Mouse (Mus musculus) liver, embryonic 13.5 days (tissue): ENCODE results near the gene Dnajb14. TPM values are rescaled to one million over a fixed set of nuclear protein-coding genes. Genes with fewer than 3 reads are reported as not detected.
"Not testable (repeated sequence)": the region's sequence is repeated elsewhere in the genome, so short reads cannot be mapped to it uniquely, and the experiment has no call there.

ENCODE experiments used
- ATAC-seq: fragments of 200-750 bp; cut with Nextera tagmentation; 2 replicates; pipeline ENCODE4 v1.8.0; 2017; ENCODE audit warnings: low read depth, mild to moderate bottlenecking, moderate number of reproducible peaks, moderate library complexity
- DNase-seq: peaks from one replicate; pipeline ENCODE4 v3.0.0; 2022
- H3K27ac ChIP-seq: fragments of 300-500 bp; sonication (generic); 2 replicates; pipeline ENCODE4 v1.5.1; 2015; ENCODE audit warnings: moderate library complexity, mild to moderate bottlenecking, inconsistent platforms
- H3K27me3 ChIP-seq: fragments of 300-500 bp; sonication (generic); 2 replicates; pipeline ENCODE4 v1.6.1; 2015; ENCODE audit warnings: mild to moderate bottlenecking, inconsistent platforms
- H3K36me3 ChIP-seq: fragments of 300-500 bp; sonication (generic); 2 replicates; pipeline ENCODE4 v1.6.1; 2015; ENCODE audit warnings: mild to moderate bottlenecking, inconsistent platforms
- H3K4me1 ChIP-seq: fragments of 300-500 bp; sonication (generic); replicated peaks from 2 replicates; pipeline ENCODE4 v1.6.1; 2015; ENCODE audit warnings: inconsistent platforms
- H3K4me2 ChIP-seq: fragments of 300-500 bp; sonication (generic); 2 replicates; pipeline ENCODE4 v1.6.1; 2015; ENCODE audit warnings: inconsistent platforms, mild to moderate bottlenecking, moderate library complexity
- H3K4me3 ChIP-seq: fragments of 300-500 bp; sonication (generic); replicated peaks from 2 replicates; pipeline ENCODE4 v1.5.1; 2015; ENCODE audit warnings: mild to moderate bottlenecking, inconsistent platforms
- H3K9ac ChIP-seq: fragments of 300-500 bp; sonication (generic); 2 replicates; pipeline ENCODE4 v1.6.1; 2015; ENCODE audit warnings: mild to moderate bottlenecking, inconsistent platforms
- H3K9me3 ChIP-seq: fragments of 300-500 bp; sonication (generic); replicated peaks from 2 replicates; pipeline ENCODE4 v1.6.1; 2016; ENCODE audit warnings: inconsistent platforms
- WGBS: fragments of 180-500 bp; shearing (Covaris S2); methylation state at CpG from one replicate; pipeline ENCODE4 v1.1.7; 2015; ENCODE audit not compliant: insufficient replicate concordance; 5-methylcytosine and 5-hydroxymethylcytosine counted together
- polyA plus RNA-seq: library from polyadenylated mRNA; unstranded; fragments of >200 nt; fragmentation: Nextera tagmentation; extraction: Ambion mirVana; gene quantifications from 2 replicates; pipeline ENCODE4 v1.2.1, GENCODE M21; 2015

Gene Dnajb14
- polyA plus RNA-seq, 1 experiment from 2014 or later: 5.7 TPM

GRCm38 (mm10) chr3:137955560-137956081, 88.1 kb downstream of the Dnajb14 start:
- WGBS: 12% methylated on average over 16 of the region's 16 CpGs
- H3K4me2 ChIP-seq: peak overlapping the region; percentile 61
- peak overlapping the region; percentile 55 for H3K9ac ChIP-seq
- ATAC-seq (no peak), DNase-seq (no peak)
- peak overlapping the region; percentile 19 for H3K4me3 ChIP-seq
- H3K27me3 ChIP-seq: no peaks in the 10 kb centered on the region
- peaks cover 4% of the 10 kb centered on the region for H3K36me3 ChIP-seq
- peaks cover 85% of the 10 kb centered on the region for H3K4me1 ChIP-seq
- H3K9me3 ChIP-seq: no peaks in the 10 kb centered on the region
- peak overlapping the region; percentile 74 for H3K27ac ChIP-seq

DNA sequence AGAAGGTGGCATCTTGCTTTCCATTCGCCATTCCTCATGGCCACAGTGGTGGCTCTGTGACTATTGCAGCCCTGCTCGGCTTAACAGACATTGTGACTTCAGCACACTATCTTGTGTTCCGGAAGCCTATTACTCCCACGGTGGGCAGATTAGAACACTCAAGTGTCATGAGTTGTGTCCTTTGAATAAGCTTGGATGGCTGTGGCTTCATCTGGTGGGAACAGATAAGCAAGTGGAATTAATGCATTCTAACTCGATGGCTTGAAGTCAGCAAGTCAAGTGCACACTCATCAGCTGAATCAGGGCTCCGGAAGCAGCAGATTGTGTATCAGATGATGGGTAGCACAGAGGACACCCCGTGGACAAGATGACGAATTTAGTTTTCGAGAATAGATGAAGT, 90.4 kb downstream of the Dnajb14 start:
- Histone ChIP-seq H3K4me2 (peak overlapping the region; percentile 52), H3K9me3 (no peaks in the 10 kb centered on the region), H3K4me3 (no peak overlapping the region; the same call in 1 of the 2 replicates), H3K9ac (peak overlapping the region; percentile 57), H3K4me1 (peaks cover 80% of the 10 kb centered on the region), H3K27ac (peak overlapping the region; percentile 88), H3K27me3 (no peaks in the 10 kb centered on the region), H3K36me3 (peaks cover 15% of the 10 kb centered on the region)
- ATAC-seq (peak; percentile 91), DNase-seq (peak; percentile 78)
- WGBS: 13% methylated on average over 9 of the region's 9 CpGs

DNA sequence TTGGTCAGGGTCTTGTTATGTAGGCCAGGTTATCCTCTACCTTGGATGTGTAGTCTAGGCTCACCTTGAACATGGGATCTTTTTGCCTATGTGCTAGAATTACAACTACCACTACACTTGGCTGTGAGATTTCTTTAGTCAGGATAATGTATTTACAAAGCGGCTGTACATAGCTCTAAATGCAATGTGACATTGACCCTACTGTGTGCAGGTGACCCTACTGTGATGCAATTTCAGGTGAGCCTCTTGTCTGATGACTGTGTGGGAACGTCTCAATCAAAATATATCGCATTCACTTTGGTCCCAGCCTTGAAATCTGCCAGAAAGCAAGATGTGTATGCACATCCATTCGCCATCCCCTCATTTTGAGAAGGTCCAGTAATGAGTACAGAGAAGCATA, 90.9 kb downstream of the Dnajb14 start:
- WGBS: 79% methylated on average over 4 of the region's 4 CpGs
- H3K4me3 ChIP-seq: no peak overlapping the region
- peaks cover 77% of the 10 kb centered on the region for H3K4me1 ChIP-seq
- ATAC-seq (no peak), DNase-seq (no peak)
- H3K36me3 ChIP-seq: peaks cover 18% of the 10 kb centered on the region
- H3K4me2 ChIP-seq: peak overlapping the region; percentile 52; the same call in 1 of the 2 replicates
- peak overlapping the region; percentile 88 for H3K27ac ChIP-seq
- H3K9me3 ChIP-seq: no peaks in the 10 kb centered on the region
- H3K27me3 ChIP-seq: no peaks in the 10 kb centered on the region
- peak overlapping the region; percentile 40; the same call in 1 of the 2 replicates for H3K9ac ChIP-seq

GRCm38 (mm10) chr3:137959456-137959855, 92.0 kb downstream of the Dnajb14 start:
- ATAC-seq: no peak
- H3K4me3 ChIP-seq: no peak overlapping the region

DNA sequence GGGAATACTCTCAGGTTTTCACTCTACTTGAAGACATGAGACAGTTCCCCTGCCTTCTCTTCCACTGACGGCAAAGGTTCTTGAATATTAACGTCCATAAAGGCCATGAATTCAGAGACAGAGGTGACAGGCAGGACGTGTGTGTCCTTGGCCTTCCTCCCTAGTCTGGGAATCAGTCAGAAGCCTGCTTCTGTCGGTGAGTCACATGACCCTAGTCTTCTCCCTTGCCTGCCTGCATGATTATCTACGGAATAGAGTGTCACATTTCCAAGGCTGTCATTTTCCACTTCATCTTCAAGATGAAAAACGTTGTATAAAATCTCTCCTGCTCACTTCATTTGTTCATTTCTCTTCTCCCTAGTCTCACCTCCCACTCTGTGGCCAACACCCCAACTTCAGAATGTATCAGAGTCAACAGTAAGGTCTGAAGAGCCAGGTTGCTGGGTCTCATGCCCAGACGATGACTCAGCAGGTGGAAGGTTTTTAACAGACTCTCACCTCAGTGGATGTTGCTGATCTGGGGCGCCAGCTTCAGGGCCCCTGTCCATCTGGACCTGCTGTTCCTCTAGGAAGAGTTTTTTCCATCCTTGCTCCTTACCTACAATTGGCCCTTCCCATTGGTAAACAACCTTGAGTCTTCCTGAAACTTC, 94.4 kb downstream of the Dnajb14 start:
- ATAC-seq (peak; percentile 14; the same call in 1 of the 2 replicates), DNase-seq (no peak)
- Histone ChIP-seq H3K27me3 (no peaks in the 10 kb centered on the region), H3K4me1 (peaks cover 60% of the 10 kb centered on the region), H3K27ac (peak overlapping the region; percentile 56), H3K9ac (no peak overlapping the region), H3K4me2 (no peak overlapping the region), H3K9me3 (no peaks in the 10 kb centered on the region), H3K36me3 (peaks cover 48% of the 10 kb centered on the region), H3K4me3 (no peak overlapping the region)
- WGBS: 58% methylated on average over 8 of the region's 8 CpGs

More at GRCm38 (mm10) chr3:137959456-137959855, 92.0 kb downstream of the Dnajb14 start:
- WGBS: 69% methylated on average over 4 of the region's 4 CpGs
- Histone ChIP-seq H3K27me3 (no peaks in the 10 kb centered on the region), H3K4me2 (no peak overlapping the region), H3K36me3 (peaks cover 26% of the 10 kb centered on the region), H3K27ac (peak overlapping the region; percentile 41), H3K4me1 (peaks cover 71% of the 10 kb centered on the region), H3K9ac (no peak overlapping the region), H3K9me3 (no peaks in the 10 kb centered on the region)
- no peak for DNase-seq

DNA sequence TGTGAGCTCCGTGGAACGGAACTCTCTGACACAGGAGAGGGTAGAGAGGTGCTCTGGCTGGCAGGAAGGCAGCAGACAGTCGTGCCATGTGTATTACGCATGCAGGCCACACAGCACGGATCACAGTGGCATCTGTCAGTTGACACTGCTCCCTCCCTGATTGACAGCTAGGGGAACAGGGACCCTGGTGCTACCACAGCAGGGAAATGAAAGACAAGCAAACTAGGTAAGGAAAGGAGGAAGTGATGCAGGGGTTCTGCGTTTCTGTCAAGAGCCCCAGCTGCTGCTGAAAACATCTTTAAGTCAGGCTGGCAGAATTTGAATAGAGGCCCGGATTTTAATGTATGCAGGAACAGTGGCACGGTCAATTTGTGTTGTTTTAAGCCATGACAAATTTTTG, 96.0 kb downstream of the Dnajb14 start:
- WGBS: 65% methylated on average over 8 of the region's 8 CpGs
- no peak for ATAC-seq
- 0 out of 2 replicates have a peak overlapping the region, but pooled peaks have one; percentile 18 for H3K27ac ChIP-seq
- H3K4me3 ChIP-seq: no peak overlapping the region
- DNase-seq: no peak
- no peaks in the 10 kb centered on the region for H3K27me3 ChIP-seq
- H3K36me3 ChIP-seq: peaks cover 48% of the 10 kb centered on the region
- peaks cover 60% of the 10 kb centered on the region for H3K4me1 ChIP-seq
- H3K4me2 ChIP-seq: no peak overlapping the region
- H3K9ac ChIP-seq: no peak overlapping the region
- H3K9me3 ChIP-seq: no peaks in the 10 kb centered on the region

GRCm38 (mm10) chr3:137964014-137964413, 96.5 kb downstream of the Dnajb14 start:
- not testable (repeated sequence) for H3K9me3 ChIP-seq, H3K4me2 ChIP-seq, H3K9ac ChIP-seq, ATAC-seq, H3K27ac ChIP-seq, H3K4me3 ChIP-seq, H3K27me3 ChIP-seq, DNase-seq
- peaks cover 48% of the 10 kb centered on the region for H3K36me3 ChIP-seq
- WGBS: 35% methylated on average over 1 of the region's 1 CpGs
- peaks cover 62% of the 10 kb centered on the region for H3K4me1 ChIP-seq

Other genes starting within 250 kb of the Dnajb14 start
- gene Ddit4l, start 246.1 kb upstream of the Dnajb14 start, polyA plus RNA-seq: 0.37 and 0.58 TPM in 2 replicates
- gene Gm21962, start 196.2 kb upstream of the Dnajb14 start, polyA plus RNA-seq: not detected in 2 replicates
- gene H2afz, start 3.2 kb upstream of the Dnajb14 start, polyA plus RNA-seq: 1,513 and 1,730 TPM in 2 replicates
- gene Lamtor3, start 50.8 kb downstream of the Dnajb14 start, polyA plus RNA-seq: 65.6 and 78.3 TPM in 2 replicates
- gene Dapp1, start 113.9 kb downstream of the Dnajb14 start, polyA plus RNA-seq: 14.0 and 20.3 TPM in 2 replicates
- gene 1110002E22Rik, start 197.4 kb downstream of the Dnajb14 start, polyA plus RNA-seq: 0.02 and 0.06 TPM in 2 replicates
- not detected in 2 replicates for gene Gm5105, start 199.7 kb downstream of the Dnajb14 start, polyA plus RNA-seq